Mouse (Mus musculus) CH12.LX (cell line): Measurements from ENCODE around the gene Nrm.
A peak's percentile ranks its signal among the peaks of the same experiment; 100 is the strongest.

Source experiments
- E2F4 ChIP-seq: IDR thresholded peaks from 2 replicates; pipeline ENCODE4 v1.6.1; 2011; ENCODE audit warnings: low read depth, low read length, improper control_type of control experiment; ENCODE audit not compliant: insufficient replicate concordance
- EP300 ChIP-seq: IDR thresholded peaks from 2 replicates; pipeline ENCODE4 v1.6.1; 2011; ENCODE audit warnings: low read length, improper control_type of control experiment
- KAT2A ChIP-seq: IDR thresholded peaks from 2 replicates; pipeline ENCODE4 v1.6.1; 2012; ENCODE audit warnings: low read length, improper control_type of control experiment, inconsistent platforms; ENCODE audit not compliant: insufficient replicate concordance
- MAX ChIP-seq: IDR thresholded peaks from 2 replicates; pipeline ENCODE4 v1.6.1; 2011; ENCODE audit warnings: low read length, improper control_type of control experiment
- NELFE ChIP-seq: IDR thresholded peaks from 2 replicates; pipeline ENCODE4 v1.6.1; 2011; ENCODE audit warnings: low read depth, low read length, improper control_type of control experiment
- TBP ChIP-seq: conservative IDR thresholded peaks from 2 replicates; pipeline ENCODE4 v1.6.1; 2011; ENCODE audit warnings: low read depth, low read length, improper control_type of control experiment

- no peak for TF ChIP-seq TBP
- TF ChIP-seq NELFE, result peak; percentile 41; the same call in 1 of the 2 replicates
- no peak for TF ChIP-seq E2F4
- no peak for TF ChIP-seq KAT2A
- no peak for TF ChIP-seq MAX
- TF ChIP-seq EP300, result no peak
These were observed 24.7 kb upstream of the Nrm start for GRCm38 (mm10) chr17:35836178-35836965.
